ENCODE assay signal across 8 mouse cellular contexts in genomic region chr17:8340407-8341359, GRCm38 (mm10). TPM values are rescaled to one million over a fixed set of nuclear protein-coding genes. Genes with fewer than 3 reads are reported as not detected.
DNase-seq lines count a peak whose midpoint lies in the region.

No protein-coding gene starts in this region.

- H3K27me3 ChIP-seq in megakaryocyte, embryonic 14.5 days (replicated peaks): peaks cover 66% of the 10 kb centered on the region
- no peaks in the 10 kb centered on the region; the same call in 1 of the 2 replicates for H3K27me3 ChIP-seq in splenic B cell, adult 2 months (ENCODE audit: control insufficient read depth, insufficient read depth, low read length, poor library complexity, severe bottlenecking)

- peak; percentile 17 to 21 for DNase-seq in B cell, adult 2 months
- peak; percentile 59 for DNase-seq in Muller cell, postnatal 12 days (ENCODE audit: inconsistent ontology term)
- peak; percentile 51 for DNase-seq in embryo, embryonic 11 days
- DNase-seq in heart, postnatal 10 days: peak; percentile 24 to 34
- DNase-seq in layer of hippocampus, postnatal 25 days (ENCODE audit: extremely low spot score in 1 of 2, low spot score in 1 of 2): peak; percentile 40 to 69
- peak; percentile 12 for DNase-seq in splenic B cell, adult 2 months (ENCODE audit: low read depth, low spot score)
- DNase-seq in yolk sac, embryonic 10.5 days (ENCODE audit: low spot score): no peak

- peak overlapping the region; percentile 82 for H3K4me3 ChIP-seq in megakaryocyte, embryonic 14.5 days (replicated peaks)

- H3K4me1 ChIP-seq in megakaryocyte, embryonic 14.5 days: peaks cover 23% of the 10 kb centered on the region

- H3K36me3 ChIP-seq in megakaryocyte, embryonic 14.5 days (replicated peaks; ENCODE audit: low read length): peaks cover 10% of the 10 kb centered on the region
- H3K36me3 ChIP-seq in splenic B cell, adult 2 months (ENCODE audit: control insufficient read depth, insufficient read depth, low read length, poor library complexity, severe bottlenecking): no peaks in the 10 kb centered on the region

- H3K9me3 ChIP-seq in megakaryocyte, embryonic 14.5 days: peaks cover 15% of the 10 kb centered on the region

- intact Hi-C loops in heart, postnatal 10 days (cut with DNase I): no loop called here

RNA-seq across cellular contexts. Expression of gene Prr18, which starts 3.4 kb away (rescaled TPM):
- under 1 TPM; 0.10 to 0.31 TPM for total RNA-seq in heart, postnatal 10 days (2021)
- 10 to 100 TPM; 22.8 to 23.6 TPM for total RNA-seq in layer of hippocampus, postnatal 25 days (2021)
- polyA plus RNA-seq in megakaryocyte, embryonic 14.5 days (2012; ENCODE audit: insufficient read depth, low replicate concordance): 0.48 and 1.9 TPM in 2 replicates

RNA-seq across cellular contexts. Expression of gene T2, which starts 15.1 kb away (rescaled TPM):
- under 1 TPM; 0.84 TPM for total RNA-seq in heart, postnatal 10 days (2021)
- total RNA-seq in layer of hippocampus, postnatal 25 days (2021): under 1 TPM; 0.34 to 0.82 TPM
- polyA plus RNA-seq in megakaryocyte, embryonic 14.5 days (2012; ENCODE audit: insufficient read depth, low replicate concordance): not detected in 2 replicates

RNA-seq across cellular contexts. Expression of gene Sft2d1, which starts 29.8 kb away (rescaled TPM):
- total RNA-seq in heart, postnatal 10 days (2021): 10 to 100 TPM; 22.8 to 29.7 TPM
- 10 to 100 TPM; 55.7 to 58.0 TPM for total RNA-seq in layer of hippocampus, postnatal 25 days (2021)
- polyA plus RNA-seq in megakaryocyte, embryonic 14.5 days (2012; ENCODE audit: insufficient read depth, low replicate concordance): 81.6 and 131 TPM in 2 replicates

RNA-seq across cellular contexts. Expression of gene Mpc1, which starts 58.0 kb away (rescaled TPM):
- 100 to 1,000 TPM; 352 to 392 TPM for total RNA-seq in heart, postnatal 10 days (2021)
- total RNA-seq in layer of hippocampus, postnatal 25 days (2021): 100 to 1,000 TPM; 149 to 159 TPM
- 33.7 TPM in 1 of 2 replicates, not detected in the other for polyA plus RNA-seq in megakaryocyte, embryonic 14.5 days (2012; ENCODE audit: insufficient read depth, low replicate concordance)

Comparison
In these comparisons a context has a peak if more than half of its experiments do, and no peak if none do; other contexts are left out.
1. RNA of gene Prr18, which starts 3.4 kb away (total RNA-seq): 22.8 to 23.6 TPM in layer of hippocampus, postnatal 25 days; 0.10 to 0.31 TPM in heart, postnatal 10 days; every median in the first group is over 10 times any median in the second.